26 mouse cellular contexts compared by ENCODE assay signal in genomic region chr11:96531757-96532433, GRCm38 (mm10).
A peak's percentile ranks its signal among the peaks of the same experiment; 100 is the strongest.
DNase-seq lines count a peak whose midpoint lies in the region; ATAC-seq lines count a peak whose summit lies in the region.
"Had no signal": no experiment of that assay in that cellular context is flagged by ENCODE, and none has a peak within 500 bp of the region (broad histone marks: within the 10 kb centered on the region; RNA-seq: fewer than 3 reads in every experiment).

No protein-coding gene starts in this region.

- peak; percentile 27 for DNase-seq in embryo, embryonic 11 days
- DNase-seq in embryo, embryonic 9.5 days (ENCODE audit: extremely low spot score) = no peak
- DNase-seq in lung, postnatal 36 days = no peak
- no peak for DNase-seq in neural tube, embryonic 10.5 days (ENCODE audit: extremely low spot score, low spot score)
- no peak for DNase-seq in layer of hippocampus, postnatal 25 days (ENCODE audit: extremely low spot score in 1 of 2, low spot score in 1 of 2)
- DNase-seq: adrenal gland, adult 8-10 months; cerebellum, adult 8-10 months; cerebellum, postnatal 25 days; gastrocnemius, adult 2 months; gastrocnemius, postnatal 36 days; heart, adult 2 months; kidney, adult 9 months; kidney, postnatal 10 days; right cerebral cortex, postnatal 25 days; thymus, postnatal 4 days had no signal

- peak overlapping the region; percentile 84 for H3K27ac ChIP-seq in lung, embryonic 15.5 days
- peak overlapping the region; percentile 25 for H3K27ac ChIP-seq in neural tube, embryonic 13.5 days (replicated peaks)
- H3K27ac ChIP-seq in hindbrain, embryonic 12.5 days = no peak overlapping the region
- H3K27ac ChIP-seq: embryonic facial prominence, embryonic 12.5 days; forebrain, embryonic 15.5 days; gastrocnemius, adult 2 months; heart, adult 2 months; hindbrain, embryonic 15.5 days; limb, embryonic 13.5 days; midbrain, embryonic 12.5 days had no signal

- peak; percentile 92 for ATAC-seq in lung, embryonic 15.5 days (ENCODE audit: borderline replicate concordance, extremely low read depth, low FRiP score, low TSS enrichment)
- no peak for ATAC-seq in neural tube, embryonic 13.5 days (ENCODE audit: low read depth)
- no peak for ATAC-seq in hindbrain, embryonic 12.5 days (ENCODE audit: low FRiP score)
- ATAC-seq: forebrain, embryonic 15.5 days; inflammation-experienced regulatory T-cells, adult 6 months had no signal

- H3K4me3 ChIP-seq in lung, embryonic 15.5 days = no peak overlapping the region
- no peak overlapping the region for H3K4me3 ChIP-seq in neural tube, embryonic 13.5 days
- H3K4me3 ChIP-seq in hindbrain, embryonic 12.5 days = no peak overlapping the region
- H3K4me3 ChIP-seq: embryonic facial prominence, embryonic 12.5 days; forebrain, embryonic 15.5 days; gastrocnemius, adult 2 months; heart, adult 2 months; heart, embryonic 12.5 days; hindbrain, embryonic 15.5 days; limb, embryonic 13.5 days; midbrain, embryonic 12.5 days had no signal

- H3K27me3 ChIP-seq in lung, embryonic 15.5 days = peaks cover 5% of the 10 kb centered on the region
- H3K27me3 ChIP-seq in neural tube, embryonic 13.5 days = no peaks in the 10 kb centered on the region
- 0 out of 2 replicates have a peak, but pooled peaks cover 1% of the 10 kb centered on the region for H3K27me3 ChIP-seq in hindbrain, embryonic 12.5 days
- H3K27me3 ChIP-seq: hindbrain, embryonic 15.5 days had no signal

- WGBS in lung, embryonic 15.5 days = 31% methylated on average over 13 of the region's 13 CpGs
- WGBS in neural tube, embryonic 13.5 days = 58% methylated on average over 13 of the region's 13 CpGs
- 79% methylated on average over 13 of the region's 13 CpGs for WGBS in hindbrain, embryonic 12.5 days

- no peak overlapping the region for H3K9ac ChIP-seq in lung, embryonic 15.5 days
- H3K9ac ChIP-seq in neural tube, embryonic 13.5 days = no peak overlapping the region
- H3K9ac ChIP-seq in hindbrain, embryonic 12.5 days = no peak overlapping the region
- H3K9ac ChIP-seq: embryonic facial prominence, embryonic 12.5 days; forebrain, embryonic 15.5 days; heart, embryonic 12.5 days; hindbrain, embryonic 15.5 days; limb, embryonic 13.5 days; midbrain, embryonic 12.5 days had no signal

- H3K4me2 ChIP-seq in lung, embryonic 15.5 days = no peak overlapping the region
- no peak overlapping the region for H3K4me2 ChIP-seq in neural tube, embryonic 13.5 days
- no peak overlapping the region for H3K4me2 ChIP-seq in hindbrain, embryonic 12.5 days (replicated peaks)
- H3K4me2 ChIP-seq: embryonic facial prominence, embryonic 12.5 days; forebrain, embryonic 15.5 days; heart, embryonic 12.5 days; hindbrain, embryonic 15.5 days; limb, embryonic 13.5 days; liver, embryonic 11.5 days; midbrain, embryonic 12.5 days had no signal

- H3K9me3 ChIP-seq in lung, embryonic 15.5 days = no peaks in the 10 kb centered on the region
- no peaks in the 10 kb centered on the region for H3K9me3 ChIP-seq in neural tube, embryonic 13.5 days
- no peaks in the 10 kb centered on the region for H3K9me3 ChIP-seq in hindbrain, embryonic 12.5 days (replicated peaks)
- H3K9me3 ChIP-seq: embryonic facial prominence, embryonic 12.5 days; forebrain, embryonic 15.5 days; heart, embryonic 12.5 days; hindbrain, embryonic 15.5 days; limb, embryonic 13.5 days; midbrain, embryonic 12.5 days had no signal

- H3K36me3 ChIP-seq in lung, embryonic 15.5 days = no peaks in the 10 kb centered on the region
- no peaks in the 10 kb centered on the region for H3K36me3 ChIP-seq in neural tube, embryonic 13.5 days
- no peaks in the 10 kb centered on the region for H3K36me3 ChIP-seq in hindbrain, embryonic 12.5 days
- H3K36me3 ChIP-seq: embryonic facial prominence, embryonic 12.5 days; forebrain, embryonic 15.5 days; heart, embryonic 12.5 days; hindbrain, embryonic 15.5 days; limb, embryonic 13.5 days; midbrain, embryonic 12.5 days had no signal

- H3K4me1 ChIP-seq in lung, embryonic 15.5 days = peaks cover 8% of the 10 kb centered on the region
- H3K4me1 ChIP-seq in neural tube, embryonic 13.5 days (replicated peaks) = peaks cover 37% of the 10 kb centered on the region
- no peaks in the 10 kb centered on the region for H3K4me1 ChIP-seq in hindbrain, embryonic 12.5 days
- H3K4me1 ChIP-seq: embryonic facial prominence, embryonic 12.5 days; heart, embryonic 12.5 days; hindbrain, embryonic 15.5 days; limb, embryonic 13.5 days; midbrain, embryonic 12.5 days had no signal
